Mouse (Mus musculus) cortical plate, adult 2 months (tissue): ENCODE measurements around the gene Olfr943.

Source experiments
- CTCF ChIP-seq: fragments of 200-500 bp; IDR thresholded peaks from 2 replicates; pipeline ENCODE4 v1.5.1; 2011; ENCODE audit warnings: mild to moderate bottlenecking, control low read depth, low read length; ENCODE audit not compliant: insufficient read depth; ENCODE audit errors: extremely low read depth
- POLR2A ChIP-seq: fragments of 200-500 bp; IDR thresholded peaks from 2 replicates; pipeline ENCODE4 v1.6.1; 2011; ENCODE audit warnings: mild to moderate bottlenecking, low read length, control low read depth; ENCODE audit not compliant: insufficient read depth; ENCODE audit errors: extremely low read depth

GRCm38 (mm10) chr9:39152401-39152800 lies 13.7 kb upstream of the Olfr943 start:
- TF ChIP-seq POLR2A, result no peak
- no peak for TF ChIP-seq CTCF
